Mouse (Mus musculus): ENCODE measurements at regions not wholly inside any gene's neighbourhood (a gene's known extent, or its start where the extent isn't known, plus 50 kb on each side); places are given as distances from the start of the nearest gene placed in this dataset.

GRCm38 (mm10) chr1:169332165-169332564, 199.1 kb downstream of the Nuf2 start:
- DNase-seq (ENCODE audit: low read depth), result no peak

GRCm38 (mm10) chr1:169313241-169313640, 218.0 kb downstream of the Nuf2 start:
- DNase-seq (ENCODE audit: low read depth), result no peak

GRCm38 (mm10) chr1:169283440-169283839, 247.8 kb downstream of the Nuf2 start:
- no peak for DNase-seq (ENCODE audit: low read depth)

- no peak for DNase-seq (ENCODE audit: low read depth)
Measured at GRCm38 (mm10) chr1:169270750-169271149, 260.5 kb downstream of the Nuf2 start.

- no peak for DNase-seq (ENCODE audit: low read depth)
Measured at GRCm38 (mm10) chr1:169263984-169264660, 267.1 kb downstream of the Nuf2 start.

- DNase-seq (ENCODE audit: low read depth), result no peak
Measured at GRCm38 (mm10) chr1:169254250-169254937, 276.9 kb downstream of the Nuf2 start.

- no peak for DNase-seq (ENCODE audit: low read depth)
Measured at GRCm38 (mm10) chr1:169252189-169252588, 279.1 kb downstream of the Nuf2 start.

GRCm38 (mm10) chr1:169249021-169249420, 282.2 kb downstream of the Nuf2 start:
- no peak for DNase-seq (ENCODE audit: low read depth)

- no peak for DNase-seq (ENCODE audit: low read depth)
Measured at GRCm38 (mm10) chr1:169240377-169240776, 290.9 kb downstream of the Nuf2 start.

- no peak for DNase-seq (ENCODE audit: low read depth)
Measured at GRCm38 (mm10) chr1:169238671-169239090, 292.6 kb downstream of the Nuf2 start.

GRCm38 (mm10) chr1:169235276-169235681, 296.0 kb downstream of the Nuf2 start:
- no peak for DNase-seq (ENCODE audit: low read depth)

GRCm38 (mm10) chr1:169233368-169233767, 297.9 kb downstream of the Nuf2 start:
- DNase-seq (ENCODE audit: low read depth), result no peak

GRCm38 (mm10) chr1:169230097-169230496, 301.2 kb downstream of the Nuf2 start:
- no peak for DNase-seq (ENCODE audit: low read depth)

- no peak for DNase-seq (ENCODE audit: low read depth)
Measured at GRCm38 (mm10) chr1:169224431-169224830, 306.8 kb downstream of the Nuf2 start.

- DNase-seq (ENCODE audit: low read depth), result no peak
Measured at GRCm38 (mm10) chr1:169187658-169188057, 343.6 kb downstream of the Nuf2 start.

- DNase-seq (ENCODE audit: low read depth), result no peak
Measured at GRCm38 (mm10) chr1:169170405-169170804, 360.9 kb downstream of the Nuf2 start.

- no peak for DNase-seq (ENCODE audit: low read depth)
Measured at GRCm38 (mm10) chr1:169168033-169168432, 363.2 kb downstream of the Nuf2 start.

GRCm38 (mm10) chr1:169166041-169166850, 365.0 kb downstream of the Nuf2 start:
- no peak for DNase-seq (ENCODE audit: low read depth)

GRCm38 (mm10) chr1:169160858-169161257, 370.4 kb downstream of the Nuf2 start:
- no peak for DNase-seq (ENCODE audit: low read depth)

- no peak for DNase-seq (ENCODE audit: low read depth)
Measured at GRCm38 (mm10) chr1:169160220-169160619, 371.0 kb downstream of the Nuf2 start.

GRCm38 (mm10) chr1:169159786-169160185, 371.5 kb downstream of the Nuf2 start:
- no peak for DNase-seq (ENCODE audit: low read depth)

- DNase-seq (ENCODE audit: low read depth), result no peak
Measured at GRCm38 (mm10) chr1:169157496-169157895, 373.8 kb downstream of the Nuf2 start.

GRCm38 (mm10) chr1:169156875-169157274, 374.4 kb downstream of the Nuf2 start:
- DNase-seq (ENCODE audit: low read depth), result no peak

Measured in 416B (cell line).